In genomic region chr4:132796196-132796886, GRCm38 (mm10) we compare ENCODE assay signal across 8 mouse cellular contexts. TPM values are rescaled to one million over a fixed set of nuclear protein-coding genes. Genes with fewer than 3 reads are reported as not detected.
DNase-seq lines count a peak whose midpoint lies in the region; ATAC-seq and TF ChIP-seq lines count a peak whose summit lies in the region.

TSS of gene Themis2 (minus strand) at chr4:132796387.

- peaks cover 42% of the 10 kb centered on the region for H3K27me3 ChIP-seq in embryonic facial prominence, embryonic 10.5 days (replicated peaks; ENCODE audit: low read depth, poor library complexity, severe bottlenecking)
- peaks cover 16% of the 10 kb centered on the region for H3K27me3 ChIP-seq in liver, embryonic 16.5 days (ENCODE audit: control insufficient read depth, insufficient read depth, low read depth, low read length)
- no peaks in the 10 kb centered on the region for H3K27me3 ChIP-seq in testis, adult 2 months (ENCODE audit: control insufficient read depth, insufficient read depth, low read length)

- TF ChIP-seq POLR2A in testis, adult 2 months (IDR thresholded peaks at IDR 0.05; ENCODE audit: control insufficient read depth, low read depth, low read length): no peak

- no peak for TF ChIP-seq CTCF in testis, adult 2 months (IDR thresholded peaks at IDR 0.05; ENCODE audit: control insufficient read depth, insufficient read depth, insufficient replicate concordance, low read depth, low read length)

- no peak within 1 kb of the TSS for H3K27ac ChIP-seq in embryonic facial prominence, embryonic 10.5 days (replicated peaks)
- H3K27ac ChIP-seq in liver, embryonic 16.5 days (ENCODE audit: low read length): no peak within 1 kb of the TSS
- H3K27ac ChIP-seq in testis, adult 2 months (ENCODE audit: control insufficient read depth, insufficient read depth, low read depth, low read length): no peak within 1 kb of the TSS

- 3% methylated on average over 21 of the region's 21 CpGs for WGBS in embryonic facial prominence, embryonic 10.5 days
- WGBS in liver, embryonic 16.5 days (ENCODE audit: insufficient replicate concordance): 1% methylated on average over 21 of the region's 21 CpGs

- no peaks in the 10 kb centered on the region for H3K9me3 ChIP-seq in embryonic facial prominence, embryonic 10.5 days
- H3K9me3 ChIP-seq in liver, embryonic 16.5 days (replicated peaks; ENCODE audit: control insufficient read depth, low read length): no peaks in the 10 kb centered on the region

- H3K4me1 ChIP-seq in embryonic facial prominence, embryonic 10.5 days: peaks cover 14% of the 10 kb centered on the region
- peaks cover 15% of the 10 kb centered on the region for H3K4me1 ChIP-seq in liver, embryonic 16.5 days (ENCODE audit: control insufficient read depth, low read depth, low read length)
- H3K4me1 ChIP-seq in testis, adult 2 months (ENCODE audit: control insufficient read depth, insufficient read depth, low read length): peaks cover 10% of the 10 kb centered on the region

- DNase-seq in right cerebral cortex, postnatal 10 days (ENCODE audit: low spot score in 2 of 2): peak; percentile 47 to 65
- no peak for DNase-seq in right cerebral cortex, adult 18-20 months
- DNase-seq in embryonic facial prominence, embryonic 10.5 days (ENCODE audit: low spot score): peak; percentile 78
- DNase-seq in heart, adult 8-10 months (ENCODE audit: low spot score): peak; percentile 74
- DNase-seq in kidney, adult 18-20 months: peak; percentile 63
- DNase-seq in neural tube, embryonic 10.5 days (ENCODE audit: extremely low spot score, low spot score): peak; percentile 67

- ATAC-seq in liver, embryonic 16.5 days (ENCODE audit: low read depth): peak; percentile 66

- H3K36me3 ChIP-seq in embryonic facial prominence, embryonic 10.5 days (replicated peaks): no peaks in the 10 kb centered on the region
- H3K36me3 ChIP-seq in liver, embryonic 16.5 days (ENCODE audit: control insufficient read depth, insufficient read depth): no peaks in the 10 kb centered on the region
- no peaks in the 10 kb centered on the region for H3K36me3 ChIP-seq in testis, adult 2 months (ENCODE audit: control insufficient read depth, insufficient read depth, low read length)

- H3K9ac ChIP-seq in liver, embryonic 16.5 days (ENCODE audit: low read depth, low read length): peak within 1 kb of the TSS; percentile 43

- H3K4me3 ChIP-seq in embryonic facial prominence, embryonic 10.5 days: peak within 1 kb of the TSS; percentile 54
- peak within 1 kb of the TSS; percentile 61 for H3K4me3 ChIP-seq in liver, embryonic 16.5 days (ENCODE audit: low read depth, low read length)
- peak within 1 kb of the TSS; percentile 78 for H3K4me3 ChIP-seq in testis, adult 2 months (ENCODE audit: control insufficient read depth, low read depth, low read length)

- H3K4me2 ChIP-seq in liver, embryonic 16.5 days (ENCODE audit: low read depth, low read length): peak within 1 kb of the TSS; percentile 77

RNA-seq across cellular contexts. Expression of gene Themis2, which starts in this region (rescaled TPM):
- 0.69 and 0.80 TPM in 2 replicates for polyA plus RNA-seq in embryonic facial prominence, embryonic 10.5 days (2016; fragmentation: Nextera tagmentation; extraction: Ambion mirVana)
- 1 to 10 TPM; 1.4 to 1.9 (median 1.6) TPM for total RNA-seq in heart, adult 8-10 months (2022)
- 2.6 and 3.2 TPM in 2 replicates for polyA plus RNA-seq in liver, embryonic 16.5 days (2015; fragmentation: Nextera tagmentation; extraction: Ambion mirVana)
- polyA plus RNA-seq in testis, adult 2 months (2012; rRNA removed): 0.25 and 0.57 TPM in 2 replicates

Comparison
In these comparisons a context has a peak if more than half of its experiments do, and no peak if none do; other contexts are left out.
1. Peak in DNase-seq and H3K4me3 ChIP-seq in embryonic facial prominence, embryonic 10.5 days; RNA of the gene not detected or under 1 TPM.